Mouse (Mus musculus): ENCODE measurements at regions not wholly inside any gene's neighbourhood (a gene's known extent, or its start where the extent isn't known, plus 50 kb on each side); places are given as distances from the start of the nearest gene placed in this dataset.
A peak's percentile ranks its signal among the peaks of the same experiment; 100 is the strongest.

- no peak for DNase-seq
Observed at GRCm38 (mm10) chr1:22222836-22223235, 261.1 kb upstream of the Kcnq5 start.

GRCm38 (mm10) chr1:22211795-22212194 lies 250.1 kb upstream of the Kcnq5 start:
- DNase-seq: no peak

- no peak for DNase-seq
Observed at GRCm38 (mm10) chr1:22211232-22211631, 249.5 kb upstream of the Kcnq5 start.

GRCm38 (mm10) chr1:22210621-22211020 lies 248.9 kb upstream of the Kcnq5 start:
- DNase-seq: peak in 1 of 2 experiments; percentile 3

GRCm38 (mm10) chr1:22208287-22208686 lies 246.5 kb upstream of the Kcnq5 start:
- DNase-seq: no peak

- no peak for DNase-seq
Observed at GRCm38 (mm10) chr1:22206935-22207334, 245.2 kb upstream of the Kcnq5 start.

GRCm38 (mm10) chr1:22167621-22168181 lies 206.0 kb upstream of the Kcnq5 start:
- no peak for DNase-seq

- DNase-seq: no peak
Observed at GRCm38 (mm10) chr1:22136571-22137122, 174.9 kb upstream of the Kcnq5 start.

GRCm38 (mm10) chr1:22118266-22118772 lies 156.6 kb upstream of the Kcnq5 start:
- no peak for DNase-seq

- peak; percentile 48 to 60 for DNase-seq
Observed at GRCm38 (mm10) chr1:22116466-22116865, 154.7 kb upstream of the Kcnq5 start.

GRCm38 (mm10) chr1:22105496-22105895 lies 143.8 kb upstream of the Kcnq5 start:
- no peak for DNase-seq

GRCm38 (mm10) chr1:22071405-22072117 lies 109.8 kb upstream of the Kcnq5 start:
- DNase-seq: no peak

GRCm38 (mm10) chr1:22070028-22070427 lies 108.3 kb upstream of the Kcnq5 start:
- peak; percentile 64 to 74 for DNase-seq
